ENCODE assay signal across 16 mouse cellular contexts in genomic region chr6:106329636-106330035, GRCm38 (mm10).
DNase-seq lines count a peak whose midpoint lies in the region; ATAC-seq and TF ChIP-seq lines count a peak whose summit lies in the region.
"Had no signal": no experiment of that assay in that cellular context is flagged by ENCODE, and none has a peak within 500 bp of the region (broad histone marks: within the 10 kb centered on the region; RNA-seq: fewer than 3 reads in every experiment).

No protein-coding gene starts in this region.

- intact Hi-C loops in heart, postnatal 14 days (cut with DNase I): no loop called here

- H3K27me3 ChIP-seq in heart, postnatal 0 days (ENCODE audit: control insufficient read depth, insufficient read depth, low read length): no peaks in the 10 kb centered on the region
- H3K27me3 ChIP-seq: hindbrain, embryonic 15.5 days; liver, embryonic 13.5 days; neural tube, embryonic 12.5 days; stomach, embryonic 15.5 days had no signal

- H3K4me1 ChIP-seq in heart, postnatal 0 days (ENCODE audit: control insufficient read depth, insufficient read depth): no peaks in the 10 kb centered on the region
- H3K4me1 ChIP-seq: hindbrain, embryonic 15.5 days; liver, embryonic 13.5 days; neural tube, embryonic 12.5 days; stomach, embryonic 15.5 days had no signal

- no peaks in the 10 kb centered on the region for H3K36me3 ChIP-seq in heart, postnatal 0 days (replicated peaks; ENCODE audit: control insufficient read depth, insufficient read depth, low read length)
- H3K36me3 ChIP-seq: hindbrain, embryonic 15.5 days; liver, embryonic 13.5 days; neural tube, embryonic 12.5 days; stomach, embryonic 15.5 days had no signal

- H3K9me3 ChIP-seq in heart, postnatal 0 days (replicated peaks; ENCODE audit: control insufficient read depth, low read length): no peaks in the 10 kb centered on the region
- H3K9me3 ChIP-seq: hindbrain, embryonic 15.5 days; liver, embryonic 13.5 days; neural tube, embryonic 12.5 days; stomach, embryonic 15.5 days had no signal

- TF ChIP-seq CTCF in heart, postnatal 0 days (IDR thresholded peaks at IDR 0.05; ENCODE audit: low read depth): peak; percentile 16; the same call in 1 of the 2 replicates
- peak; percentile 62 for TF ChIP-seq CTCF in layer of hippocampus, adult 2 months (conservative IDR thresholded peaks at IDR 0.05)

- no peak overlapping the region for H3K4me2 ChIP-seq in heart, postnatal 0 days (ENCODE audit: low read depth, low read length)
- H3K4me2 ChIP-seq: hindbrain, embryonic 15.5 days; liver, embryonic 13.5 days; neural tube, embryonic 12.5 days; stomach, embryonic 15.5 days had no signal

- no peak for TF ChIP-seq EP300 in heart, postnatal 0 days (IDR thresholded peaks at IDR 0.05; ENCODE audit: low read depth)

- no peak for ATAC-seq in heart, postnatal 0 days (ENCODE audit: insufficient read depth, low read depth)
- no peak for ATAC-seq in erythroid progenitor cell, adult 5-6 weeks (replicated peaks; ENCODE audit: low FRiP score, poor library complexity, severe bottlenecking)
- ATAC-seq: midbrain, embryonic 16.5 days had no signal

- 63% methylated on average over 1 of the region's 1 CpGs for WGBS in heart, postnatal 0 days

- H3K9ac ChIP-seq in heart, postnatal 0 days (replicated peaks; ENCODE audit: low read depth, low read length): no peak overlapping the region
- H3K9ac ChIP-seq: hindbrain, embryonic 15.5 days; liver, embryonic 13.5 days; neural tube, embryonic 12.5 days; stomach, embryonic 15.5 days had no signal

- H3K4me3 ChIP-seq in heart, postnatal 0 days (ENCODE audit: low read depth, low read length): no peak overlapping the region
- no peak overlapping the region for H3K4me3 ChIP-seq in layer of hippocampus, adult 2 months
- H3K4me3 ChIP-seq: hindbrain, embryonic 15.5 days; liver, embryonic 13.5 days; neural tube, embryonic 12.5 days; stomach, embryonic 15.5 days had no signal

- H3K27ac ChIP-seq in heart, postnatal 0 days (ENCODE audit: low read depth): no peak overlapping the region
- no peak overlapping the region for H3K27ac ChIP-seq in layer of hippocampus, adult 2 months
- H3K27ac ChIP-seq: hindbrain, embryonic 15.5 days; liver, embryonic 13.5 days; neural tube, embryonic 12.5 days; stomach, embryonic 15.5 days had no signal

- DNase-seq in heart, postnatal 0 days (ENCODE audit: low spot score): no peak
- no peak for DNase-seq in heart, postnatal 14 days
- no peak for DNase-seq in layer of hippocampus, adult 2 months (ENCODE audit: low spot score in 2 of 2)
- DNase-seq in layer of hippocampus, adult 9-10 months (ENCODE audit: low spot score): no peak
- DNase-seq in 3T3-L1 (ENCODE audit: low read depth, low spot score): peak; percentile 3
- DNase-seq in A20 (ENCODE audit: low read depth, low spot score): peak; percentile 46
- no peak for DNase-seq in liver
- DNase-seq: cerebellum, adult 18-20 months; heart, adult 11 months; liver, embryonic 13.5 days; thymus, postnatal 25 days had no signal

Comparison
In these comparisons a context has a peak if more than half of its experiments do, and no peak if none do; other contexts are left out.
1. DNase-seq: peak in 3T3-L1 (single experiment) and A20 (single experiment); none in heart, postnatal 0 days (single experiment), heart, postnatal 14 days (0 of 2), layer of hippocampus, adult 2 months (0 of 2), layer of hippocampus, adult 9-10 months (single experiment) and liver (single experiment).